Mouse (Mus musculus): ENCODE results near the gene Vkorc1l1. TPM values are rescaled to one million over a fixed set of nuclear protein-coding genes. Genes with fewer than 3 reads are reported as not detected.

The Vkorc1l1 gene
- total RNA-seq (2021), result 10 to 100 TPM; 14.3 to 17.9 TPM
- 12.4 and 18.3 TPM in 2 replicates for polyA plus RNA-seq (2012; rRNA removed)
- long read RNA-seq, full-length matches to known transcripts, result 18 of 20 reads
- long read RNA-seq, partial matches to known transcripts, result 0 of 20 reads
- long read RNA-seq, other reads (novel, unspliced or antisense), result 2 of 20 reads

DNA sequence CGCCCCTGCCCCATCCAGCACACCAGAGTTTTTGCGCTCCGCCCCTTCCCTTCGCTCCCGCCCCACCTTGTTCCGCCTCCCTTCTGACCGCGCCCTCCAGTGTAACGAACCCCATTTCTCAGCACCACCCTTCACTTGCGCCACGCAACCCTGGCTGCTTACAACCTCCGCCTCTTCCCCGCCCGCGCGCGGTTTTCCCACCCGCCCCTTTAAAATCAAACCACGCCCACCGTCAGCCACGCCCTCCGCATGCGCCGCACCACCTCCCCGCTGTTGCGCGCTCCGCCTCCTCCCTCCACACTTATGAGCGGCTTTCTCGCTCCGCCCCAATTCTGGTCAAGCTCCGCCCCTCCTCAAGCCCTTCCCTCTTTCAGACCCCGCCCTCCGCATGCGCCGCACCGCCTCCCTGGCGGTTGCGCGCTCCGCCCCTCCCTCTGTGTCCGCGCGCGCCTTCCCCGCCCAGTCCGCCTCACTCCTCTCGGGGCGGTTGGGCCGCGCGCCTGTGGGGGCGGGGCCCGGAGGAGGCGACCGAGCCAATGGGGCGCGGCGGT, at the start of gene Vkorc1l1:
Gene Vkorc1l1, plus strand, starts transcription at position 476 of the 551 bp plus-strand sequence.
- 1% methylated on average over 52 of the region's 59 CpGs for WGBS
- Histone ChIP-seq H3K27me3 (ENCODE audit: control insufficient read depth, insufficient read depth, low read length) (no peaks in the 10 kb centered on the region), H3K27ac (peak within 1 kb of the TSS; percentile 59), H3K36me3 (ENCODE audit: control insufficient read depth, insufficient read depth, low read length) (no peaks in the 10 kb centered on the region), H3K9ac (ENCODE audit: low read depth, low read length) (peak within 1 kb of the TSS; percentile 99), H3K4me1 (ENCODE audit: control insufficient read depth, insufficient read depth, low read length) (peaks cover 2% of the 10 kb centered on the region; the same call in 1 of the 2 replicates), H3K4me3 (peak within 1 kb of the TSS; percentile 78), H3K79me2 (replicated peaks; ENCODE audit: control insufficient read depth, insufficient read depth, low read length) (peaks cover 2% of the 10 kb centered on the region)
- TF ChIP-seq CTCF (IDR thresholded peaks at IDR 0.05) (no peak), POLR2A (IDR thresholded peaks at IDR 0.05; ENCODE audit: insufficient read depth, low read depth, low read length) (no peak), EP300 (IDR thresholded peaks at IDR 0.05; ENCODE audit: insufficient read depth, low read depth, low read length) (peak; percentile 52; the same call in 1 of the 2 replicates)
- intact Hi-C loops (cut with DNase I), result loop anchor here (5.0 kb wide), 2 partner anchors 34 to 231 kb away; partner anchors contain the start of genes Nupr1l and Rabgef1
- peak; percentile 99 for DNase-seq

DNA sequence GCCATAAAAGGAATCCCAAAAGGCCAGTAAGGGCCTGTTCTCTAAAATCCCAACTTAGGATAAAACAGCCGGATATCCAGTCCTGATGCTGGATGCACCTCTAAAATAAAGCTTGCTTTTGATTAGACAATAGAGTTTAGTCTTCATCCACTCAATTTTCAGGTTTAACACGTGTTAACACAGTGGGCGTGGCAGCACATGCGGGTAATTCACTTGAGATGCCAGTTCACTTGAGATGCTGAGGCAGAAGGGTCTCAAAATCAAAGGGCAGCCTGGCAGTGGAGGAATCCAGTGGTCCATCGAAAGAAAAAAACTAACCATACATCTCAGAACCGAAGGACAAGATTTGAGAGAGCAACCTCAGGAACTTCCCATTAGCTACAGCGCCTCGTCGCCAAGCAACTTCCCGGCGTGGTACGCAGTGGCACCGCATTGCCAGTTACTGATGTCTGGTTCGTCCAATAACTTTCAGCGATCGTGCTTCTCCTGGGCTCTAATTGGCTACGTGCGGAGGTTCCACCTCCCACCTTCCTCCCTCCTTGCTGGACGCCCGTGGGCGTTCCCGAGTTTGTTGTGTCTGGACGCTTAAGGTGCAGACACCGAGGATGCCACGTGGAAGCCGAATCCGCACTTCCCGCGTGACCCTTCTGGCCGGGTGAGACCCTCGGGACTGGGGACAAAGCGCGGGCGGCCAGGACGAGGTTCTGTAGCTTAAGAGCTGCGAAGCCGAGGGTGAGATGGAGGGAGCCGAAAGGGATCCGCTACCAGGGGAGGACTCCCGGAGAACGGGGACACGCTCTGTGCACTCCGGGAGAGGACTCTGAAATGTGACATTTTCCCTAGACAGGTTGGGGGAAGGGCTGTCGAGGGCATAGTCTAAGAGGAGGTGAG, 46.3 kb upstream of the Vkorc1l1 start, which contains the start of gene Zbed5:
Gene Zbed5, plus strand, starts transcription at position 526 of the 891 bp plus-strand sequence.
- DNase-seq, result peak; percentile 86 to 91
- H3K4me1 ChIP-seq (ENCODE audit: control insufficient read depth, insufficient read depth, low read length), result no peaks in the 10 kb centered on the region
- no peaks in the 10 kb centered on the region for H3K36me3 ChIP-seq (ENCODE audit: control insufficient read depth, insufficient read depth, low read length)
- H3K9ac ChIP-seq (ENCODE audit: low read depth, low read length), result peak within 1 kb of the TSS; percentile 74
- H3K27ac ChIP-seq, result no peak within 1 kb of the TSS
- H3K4me3 ChIP-seq, result peak within 1 kb of the TSS; percentile 69
- intact Hi-C loops (cut with DNase I), result no loop called here
- H3K79me2 ChIP-seq (replicated peaks; ENCODE audit: control insufficient read depth, insufficient read depth, low read length), result no peaks in the 10 kb centered on the region
- no peaks in the 10 kb centered on the region for H3K27me3 ChIP-seq (ENCODE audit: control insufficient read depth, insufficient read depth, low read length)
- no peak for TF ChIP-seq POLR2A (IDR thresholded peaks at IDR 0.05; ENCODE audit: insufficient read depth, low read depth, low read length)
- TF ChIP-seq CTCF (IDR thresholded peaks at IDR 0.05), result no peak
- TF ChIP-seq EP300 (IDR thresholded peaks at IDR 0.05; ENCODE audit: insufficient read depth, low read depth, low read length), result no peak
- WGBS, result 2% methylated on average over 44 of the region's 44 CpGs

DNA sequence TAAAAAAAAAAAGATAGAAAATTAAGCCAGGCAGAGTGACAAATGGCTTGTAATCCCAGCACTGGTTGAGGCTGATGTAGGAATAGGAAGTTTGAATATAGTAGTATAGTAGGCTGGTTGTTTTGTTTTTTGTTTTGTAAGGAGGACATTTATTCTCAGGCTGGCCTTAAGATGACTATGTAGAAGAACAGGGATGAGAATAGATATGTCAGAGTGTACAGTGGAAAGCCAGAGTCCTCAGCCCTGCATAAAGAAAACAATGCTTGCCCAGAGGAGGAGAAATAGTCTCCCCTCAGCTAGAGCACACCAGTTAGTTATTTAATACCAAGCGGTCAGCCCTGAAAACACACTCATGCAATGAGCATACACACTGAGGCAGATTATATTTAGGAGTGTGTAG, 43.3 kb upstream of the Vkorc1l1 start, which contains the start of gene Phkg1:
Gene Phkg1, minus strand, starts transcription at position 101 of the 400 bp plus-strand sequence.
- intact Hi-C loops (cut with DNase I), result no loop called here

DNA sequence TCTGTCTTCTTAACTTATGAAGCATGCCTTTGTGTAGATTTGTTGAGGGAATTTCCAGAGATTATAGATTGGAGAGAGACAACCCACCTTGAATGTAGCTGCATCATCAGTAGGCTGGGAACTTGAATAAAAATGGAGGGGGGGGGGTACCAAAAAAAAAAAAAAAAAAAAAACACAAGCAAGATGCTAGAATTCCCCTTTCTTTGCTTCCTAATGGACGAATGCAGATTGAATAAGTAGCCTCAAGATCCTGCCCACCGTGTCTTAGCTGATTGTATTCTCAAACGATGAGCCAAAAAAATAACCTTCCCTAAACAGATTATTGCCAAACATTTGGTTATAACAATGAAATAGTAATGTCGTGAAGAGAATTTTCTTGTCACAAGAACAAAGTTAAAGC, 34.0 kb upstream of the Vkorc1l1 start:
- no peak overlapping the region for H3K9ac ChIP-seq (ENCODE audit: low read depth, low read length)
- no peaks in the 10 kb centered on the region for H3K79me2 ChIP-seq (replicated peaks; ENCODE audit: control insufficient read depth, insufficient read depth, low read length)
- H3K36me3 ChIP-seq (ENCODE audit: control insufficient read depth, insufficient read depth, low read length), result no peaks in the 10 kb centered on the region
- TF ChIP-seq CTCF (IDR thresholded peaks at IDR 0.05), result no peak
- no peak for TF ChIP-seq POLR2A (IDR thresholded peaks at IDR 0.05; ENCODE audit: insufficient read depth, low read depth, low read length)
- TF ChIP-seq EP300 (IDR thresholded peaks at IDR 0.05; ENCODE audit: insufficient read depth, low read depth, low read length), result no peak
- intact Hi-C loops (cut with DNase I), result loop anchor here (5.0 kb wide), 1 partner anchor 35 kb away; the partner anchor contains the start of gene Vkorc1l1
- DNase-seq, result no peak
- H3K27ac ChIP-seq, result peak overlapping the region; percentile 74
- no peaks in the 10 kb centered on the region for H3K27me3 ChIP-seq (ENCODE audit: control insufficient read depth, insufficient read depth, low read length)
- WGBS, result 30% methylated on average over 4 of the region's 4 CpGs
- peak overlapping the region; percentile 80 for H3K4me3 ChIP-seq
- H3K4me1 ChIP-seq (ENCODE audit: control insufficient read depth, insufficient read depth, low read length), result no peaks in the 10 kb centered on the region

More for the DNA sequence above, 43.3 kb upstream of the Vkorc1l1 start, which contains the start of gene Phkg1:
- Histone ChIP-seq H3K9ac (ENCODE audit: low read depth, low read length) (no peak within 1 kb of the TSS), H3K36me3 (ENCODE audit: control insufficient read depth, insufficient read depth, low read length) (no peaks in the 10 kb centered on the region), H3K79me2 (replicated peaks; ENCODE audit: control insufficient read depth, insufficient read depth, low read length) (no peaks in the 10 kb centered on the region), H3K4me3 (no peak within 1 kb of the TSS), H3K4me1 (ENCODE audit: control insufficient read depth, insufficient read depth, low read length) (no peaks in the 10 kb centered on the region), H3K27ac (no peak within 1 kb of the TSS), H3K27me3 (ENCODE audit: control insufficient read depth, insufficient read depth, low read length) (no peaks in the 10 kb centered on the region)
- 92% methylated on average over 1 of the region's 1 CpGs for WGBS
- TF ChIP-seq POLR2A (IDR thresholded peaks at IDR 0.05; ENCODE audit: insufficient read depth, low read depth, low read length) (no peak), CTCF (IDR thresholded peaks at IDR 0.05) (no peak), EP300 (IDR thresholded peaks at IDR 0.05; ENCODE audit: insufficient read depth, low read depth, low read length) (no peak)
- DNase-seq, result no peak

DNA sequence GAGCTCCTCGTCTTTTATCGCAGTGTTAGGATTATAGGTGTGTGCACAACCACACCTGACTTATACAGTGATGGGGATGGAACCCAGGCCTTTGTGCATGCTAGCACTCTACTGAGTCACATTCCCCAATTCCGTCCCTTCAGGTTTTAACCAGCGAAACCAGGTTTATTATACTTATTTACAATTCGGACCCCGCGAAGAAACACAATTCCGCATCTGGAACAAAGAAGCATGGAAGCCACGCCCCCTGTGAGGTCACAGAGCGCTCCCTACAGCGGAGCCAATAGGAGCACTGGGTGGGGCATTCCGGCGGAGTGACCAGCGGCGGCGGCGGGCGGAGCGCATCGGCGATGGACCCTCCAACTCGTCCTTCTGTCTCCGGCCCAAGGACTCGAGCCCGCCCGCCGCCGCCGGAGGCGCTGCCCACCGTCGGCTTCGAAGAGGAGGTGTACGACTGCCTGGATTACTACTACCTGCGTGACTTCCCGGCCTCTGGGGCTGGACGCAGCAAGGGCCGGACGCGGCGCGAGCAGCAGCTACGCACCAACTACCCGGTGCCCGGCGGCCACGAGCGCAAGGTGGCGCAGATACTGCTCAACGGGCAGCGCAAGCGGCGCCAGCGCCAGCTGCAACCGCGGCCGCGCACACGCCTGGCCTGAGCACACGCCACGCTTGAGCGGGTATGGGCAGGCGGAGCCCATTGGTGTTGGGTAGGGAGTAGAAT, 33.4 kb upstream of the Vkorc1l1 start, which contains the start of gene Nupr1l:
Gene Nupr1l, plus strand, starts transcription at position 299 of the 724 bp plus-strand sequence.
- whole genome bisulfite sequencing, result under 1% methylated on average over 63 of the region's 63 CpGs

More for the DNA sequence above, 33.4 kb upstream of the Vkorc1l1 start, which contains the start of gene Nupr1l:
- peak; percentile 90 to 92 for DNase-seq
- Histone ChIP-seq H3K36me3 (ENCODE audit: control insufficient read depth, insufficient read depth, low read length) (no peaks in the 10 kb centered on the region), H3K9ac (ENCODE audit: low read depth, low read length) (peak within 1 kb of the TSS; percentile 80), H3K79me2 (replicated peaks; ENCODE audit: control insufficient read depth, insufficient read depth, low read length) (no peaks in the 10 kb centered on the region), H3K4me3 (peak within 1 kb of the TSS; percentile 80), H3K27ac (peak within 1 kb of the TSS; percentile 74), H3K4me1 (ENCODE audit: control insufficient read depth, insufficient read depth, low read length) (no peaks in the 10 kb centered on the region), H3K27me3 (ENCODE audit: control insufficient read depth, insufficient read depth, low read length) (no peaks in the 10 kb centered on the region)
- intact Hi-C loops (cut with DNase I), result loop anchor here (5.0 kb wide), 1 partner anchor 34 kb away; the partner anchor contains the start of gene Vkorc1l1
- TF ChIP-seq POLR2A (IDR thresholded peaks at IDR 0.05; ENCODE audit: insufficient read depth, low read depth, low read length) (no peak; the same call in none of the 2 replicates), CTCF (IDR thresholded peaks at IDR 0.05) (peak; percentile 54)
